Comparison of ENCODE assay signal across 7 mouse cellular contexts in the genomic region with DNA sequence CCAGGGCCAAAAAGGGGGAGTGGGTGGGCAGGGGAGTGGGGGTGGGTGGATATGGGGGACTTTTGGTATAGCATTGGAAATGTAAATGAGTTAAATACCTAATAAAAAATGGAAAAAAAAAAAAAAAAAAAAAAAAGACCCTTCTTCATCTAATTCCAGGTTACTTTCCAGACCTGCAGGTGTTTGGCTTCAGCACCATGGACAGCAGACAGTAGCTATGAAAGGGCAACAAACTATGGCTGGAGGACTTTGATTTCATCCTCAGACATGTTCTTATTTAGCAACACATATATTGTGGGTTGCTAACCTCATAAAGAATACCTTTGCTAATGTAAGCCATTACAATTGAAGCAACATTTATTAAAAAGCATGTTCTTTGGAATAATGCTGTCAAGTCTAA.
DNase-seq lines count a peak whose midpoint lies in the region; ATAC-seq and TF ChIP-seq lines count a peak whose summit lies in the region.
"Not testable (repeated sequence)": the region's sequence is repeated elsewhere in the genome, so short reads cannot be mapped to it uniquely, and the experiment has no call there.

No protein-coding gene starts in this region.

- TF ChIP-seq RAD21 in MEL (IDR thresholded peaks at IDR 0.05; ENCODE audit: low read depth, low read length): not testable (repeated sequence)

- not testable (repeated sequence) for H3K4me1 ChIP-seq in MEL (ENCODE audit: control insufficient read depth in 1 of 2, insufficient read depth in 2 of 2, low read length in 2 of 2); intestine, embryonic 14.5 days (replicated peaks; ENCODE audit: control insufficient read depth, insufficient read depth, low read length)

- not testable (repeated sequence) for TF ChIP-seq CTCF in MEL (IDR thresholded peaks at IDR 0.05 in 2 of 3, conservative IDR thresholded peaks at IDR 0.05 in 1 of 3; ENCODE audit: control insufficient read depth in 1 of 3, insufficient read depth in 1 of 3, low read depth in 2 of 3, low read length in 3 of 3, poor library complexity in 1 of 3, severe bottlenecking in 1 of 3)

- H3K36me3 ChIP-seq in MEL (ENCODE audit: control insufficient read depth in 1 of 2, insufficient read depth in 2 of 2, low read length in 2 of 2); intestine, embryonic 14.5 days (ENCODE audit: control insufficient read depth, insufficient read depth, low read length): not testable (repeated sequence)

- H3K9ac ChIP-seq in MEL (ENCODE audit: control insufficient read depth, low read depth, low read length, poor library complexity, severe bottlenecking); intestine, embryonic 14.5 days (ENCODE audit: low read length): not testable (repeated sequence)

- TF ChIP-seq POLR2A in MEL (IDR thresholded peaks at IDR 0.05; ENCODE audit: control insufficient read depth in 1 of 2, insufficient read depth in 1 of 2, low read depth in 1 of 2, low read length in 2 of 2, poor library complexity in 1 of 2): not testable (repeated sequence)

- H3K27ac ChIP-seq in MEL (ENCODE audit: control insufficient read depth, low read depth, low read length); intestine, embryonic 14.5 days (ENCODE audit: low read depth): not testable (repeated sequence)

- not testable (repeated sequence) for H3K79me2 ChIP-seq in MEL (ENCODE audit: control insufficient read depth, insufficient read depth, low read length, poor library complexity)

- TF ChIP-seq EP300 in MEL (IDR thresholded peaks at IDR 0.05; ENCODE audit: low read depth in 1 of 2, low read length in 2 of 2): not testable (repeated sequence)

- ATAC-seq in intestine, embryonic 14.5 days (replicated peaks; ENCODE audit: low FRiP score, low TSS enrichment, low read depth): not testable (repeated sequence)

- not testable (repeated sequence) for H3K27me3 ChIP-seq in MEL (ENCODE audit: control insufficient read depth in 1 of 2, insufficient read depth in 2 of 2, low read length in 2 of 2); intestine, embryonic 14.5 days (replicated peaks; ENCODE audit: control insufficient read depth, insufficient read depth, low read length)

- DNase-seq in MEL (ENCODE audit: low read depth, low spot score): peak; percentile 20
- DNase-seq in c-Kit-positive CD71-positive TER-119-positive erythroid progenitor cells, embryonic 14.5 days (ENCODE audit: low spot score): peak; percentile 1
- DNase-seq in forelimb bud, embryonic 11.5 days (ENCODE audit: low read depth, low spot score): peak; percentile 64
- DNase-seq in intestine, embryonic 14.5 days (ENCODE audit: low spot score): peak; percentile 69
- DNase-seq in kidney, postnatal 4 days: peak; percentile 76 to 77
- DNase-seq in lung, postnatal 14 days: peak; percentile 15
- DNase-seq in retina, embryonic 14.5 days (ENCODE audit: low spot score): peak; percentile 50

- not testable (repeated sequence) for H3K4me2 ChIP-seq in intestine, embryonic 14.5 days (ENCODE audit: low read length)

- not testable (repeated sequence) for H3K9me3 ChIP-seq in MEL (replicated peaks; ENCODE audit: insufficient read depth, low read length); intestine, embryonic 14.5 days (ENCODE audit: control insufficient read depth, low read length)

- not testable (repeated sequence) for H3K4me3 ChIP-seq in MEL (ENCODE audit: control insufficient read depth in 1 of 2, insufficient read depth in 1 of 2, low read depth in 2 of 2, low read length in 2 of 2); intestine, embryonic 14.5 days (ENCODE audit: low read depth, low read length)

Comparison
In these comparisons a context has a peak if more than half of its experiments do, and no peak if none do; other contexts are left out.
1. DNase-seq: peak in every context shown above with its lines; median percentile 76 in kidney, postnatal 4 days; 69 in intestine, embryonic 14.5 days; 64 in forelimb bud, embryonic 11.5 days; 50 in retina, embryonic 14.5 days; 20 in MEL; 15 in lung, postnatal 14 days; 1 in c-Kit-positive CD71-positive TER-119-positive erythroid progenitor cells, embryonic 14.5 days.